Mouse (Mus musculus) limb, embryonic 14.5 days (tissue): ENCODE results near the gene Trio. TPM values are rescaled to one million over a fixed set of nuclear protein-coding genes. Genes with fewer than 3 reads are reported as not detected.
A peak's percentile ranks its signal among the peaks of the same experiment; 100 is the strongest.

ENCODE experiments used
- ATAC-seq: fragments of 200-750 bp; cut with Nextera tagmentation; 2 replicates; pipeline ENCODE4 v1.8.0; 2017; ENCODE audit warnings: low read depth, moderate number of reproducible peaks, moderate TSS enrichment; ENCODE audit not compliant: low FRiP score
- DNase-seq: peaks from one replicate; pipeline ENCODE4 v3.0.0-alpha.2; 2015; ENCODE audit warnings: low spot score
- H3K27ac ChIP-seq: fragments of 300-500 bp; sonication (generic); replicated peaks from 2 replicates; pipeline ENCODE4 v1.5.1; 2014; ENCODE audit warnings: low read depth, mild to moderate bottlenecking, low read length, moderate library complexity, mixed read lengths
- H3K27me3 ChIP-seq: fragments of 300-500 bp; sonication (generic); 2 replicates; pipeline ENCODE4 v1.6.1; 2014; ENCODE audit warnings: low read length, mixed read lengths; ENCODE audit not compliant: control insufficient read depth, insufficient read depth
- H3K36me3 ChIP-seq: fragments of 300-500 bp; sonication (generic); 2 replicates; pipeline ENCODE4 v1.6.1; 2014; ENCODE audit warnings: mild to moderate bottlenecking, low read length, moderate library complexity, mixed read lengths; ENCODE audit not compliant: control insufficient read depth, insufficient read depth
- H3K4me1 ChIP-seq: fragments of 300-500 bp; sonication (generic); 2 replicates; pipeline ENCODE4 v1.6.1; 2014; ENCODE audit warnings: antibody characterized with exemption, low read length, mixed read lengths; ENCODE audit not compliant: control insufficient read depth, insufficient read depth
- H3K4me2 ChIP-seq: fragments of 300-500 bp; sonication (generic); replicated peaks from 2 replicates; pipeline ENCODE4 v1.6.1; 2014; ENCODE audit warnings: low read depth, mild to moderate bottlenecking, low read length, moderate library complexity; ENCODE audit not compliant: severe bottlenecking
- H3K4me3 ChIP-seq: fragments of 300-500 bp; sonication (generic); replicated peaks from 2 replicates; pipeline ENCODE4 v1.5.1; 2014; ENCODE audit warnings: low read length
- H3K9ac ChIP-seq: fragments of 300-500 bp; sonication (generic); 2 replicates; pipeline ENCODE4 v1.6.1; 2014; ENCODE audit warnings: mild to moderate bottlenecking, low read depth, low read length, moderate library complexity; ENCODE audit not compliant: severe bottlenecking
- H3K9me3 ChIP-seq: fragments of 300-500 bp; sonication (generic); 2 replicates; pipeline ENCODE4 v1.6.1; 2016; ENCODE audit warnings: low read length; ENCODE audit not compliant: control insufficient read depth
- POLR2A ChIP-seq: fragments of 200-500 bp; IDR thresholded peaks from 2 replicates; pipeline ENCODE4 v1.8.0; 2012; ENCODE audit warnings: inconsistent platforms, mild to moderate bottlenecking, moderate library complexity, borderline replicate concordance; ENCODE audit not compliant: insufficient read depth, insufficient read length; ENCODE audit errors: extremely low read depth
- WGBS: fragments of 180-500 bp; shearing (Covaris S2); extraction: QIAGEN DNeasy Blood & Tissue Kit; methylation state at CpG from one replicate; pipeline ENCODE4 v1.1.7; 2014; 5-methylcytosine and 5-hydroxymethylcytosine counted together
- polyA plus RNA-seq, 2 experiments: library from polyadenylated mRNA; depleted of rRNA in 1 of 2; stranded (reverse) in 1 of 2; unstranded in 1 of 2; fragments of >200 nt; fragmentation: Nextera tagmentation in 1 of 2; extraction: Ambion mirVana in 1 of 2; gene quantifications; 2 replicates each; pipeline versions ENCODE4 v1.2.1 to v1.2.3; 2012 to 2014

Trio gene
- polyA plus RNA-seq, 2 experiments, result 78.7 to 230 TPM

DNA sequence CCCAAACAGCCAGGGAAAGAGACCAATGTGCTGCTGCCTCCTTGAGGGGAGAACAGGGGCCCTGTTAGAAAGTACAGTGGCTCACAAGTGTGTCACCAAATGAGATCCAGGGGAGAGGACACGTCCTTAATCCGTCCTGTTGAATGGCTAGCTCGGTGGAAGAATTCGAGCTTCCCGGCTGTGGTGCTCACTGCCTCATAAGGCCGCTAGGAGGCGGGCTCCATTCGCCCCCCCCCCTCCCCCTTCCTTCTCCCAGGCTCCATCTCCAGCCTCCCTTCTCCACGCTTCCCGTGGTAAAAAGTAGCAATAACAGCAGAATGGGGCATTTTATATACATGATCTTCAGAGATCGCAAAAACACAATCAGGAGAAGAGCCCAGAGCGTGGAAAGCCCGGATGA is 137.5 kb downstream of the Trio start:
- Histone ChIP-seq H3K4me3 (no peak overlapping the region), H3K36me3 (peaks cover 68% of the 10 kb centered on the region), H3K27ac (no peak overlapping the region), H3K27me3 (no peaks in the 10 kb centered on the region), H3K9ac (no peak overlapping the region), H3K4me1 (no peaks in the 10 kb centered on the region), H3K4me2 (no peak overlapping the region), H3K9me3 (no peaks in the 10 kb centered on the region)
- no peak for DNase-seq
- WGBS, result 61% methylated on average over 11 of the region's 13 CpGs
- TF ChIP-seq POLR2A, result no peak
- no peak for ATAC-seq

- no peak overlapping the region for H3K9ac ChIP-seq
- no peak for TF ChIP-seq POLR2A
- no peak for ATAC-seq
- H3K27me3 ChIP-seq, result no peaks in the 10 kb centered on the region
- no peaks in the 10 kb centered on the region for H3K9me3 ChIP-seq
- WGBS, result 71% methylated on average over 6 of the region's 6 CpGs
- no peak overlapping the region for H3K4me3 ChIP-seq
- DNase-seq, result no peak
- no peak overlapping the region for H3K27ac ChIP-seq
- H3K4me1 ChIP-seq, result no peaks in the 10 kb centered on the region
- H3K36me3 ChIP-seq, result peaks cover 75% of the 10 kb centered on the region
- no peak overlapping the region for H3K4me2 ChIP-seq
These were observed 138.7 kb downstream of the Trio start for GRCm38 (mm10) chr15:27886992-27887391.

DNA sequence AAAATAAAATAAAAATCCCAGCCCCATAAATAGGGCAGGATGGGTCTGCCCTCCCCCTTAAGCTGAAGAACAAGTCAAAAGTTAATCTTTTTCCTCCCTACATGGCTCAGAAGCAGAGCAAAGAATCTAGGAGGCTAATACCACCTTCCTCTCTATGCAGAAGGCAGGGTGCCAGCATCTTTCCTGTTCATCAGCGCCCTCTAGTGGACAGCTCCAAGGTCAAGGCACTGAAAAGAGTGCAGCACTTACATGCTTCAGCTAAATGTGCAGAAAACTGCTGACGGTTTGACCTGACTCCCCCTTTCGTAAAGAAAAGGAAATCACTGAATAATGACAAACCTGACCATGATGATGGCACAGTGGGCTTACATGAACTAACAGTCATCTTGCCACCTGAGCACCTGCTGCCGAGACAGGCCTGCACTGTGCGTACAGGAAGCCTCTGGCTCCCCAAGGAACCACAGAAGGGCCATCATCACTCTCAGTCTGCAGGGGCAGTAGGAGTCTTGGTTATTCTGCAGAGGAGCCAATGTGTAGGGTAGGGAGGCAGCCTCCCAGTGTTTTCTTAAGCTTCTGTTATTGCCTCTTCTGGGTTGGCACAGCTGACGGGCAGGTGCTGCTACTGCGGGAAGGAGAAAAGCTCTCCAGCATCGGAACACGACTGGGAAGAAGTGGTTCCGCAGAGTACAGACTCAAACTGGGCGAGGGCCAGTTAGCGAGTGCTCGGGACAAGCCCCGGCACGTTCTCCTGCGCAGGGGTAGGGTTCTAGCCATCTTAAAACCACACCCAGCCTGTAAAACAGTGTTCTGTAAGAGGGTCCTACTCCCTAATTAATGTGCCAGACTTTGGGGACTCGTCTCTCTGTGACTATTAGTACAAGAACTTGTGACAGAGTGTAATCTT is 141.0 kb downstream of the Trio start:
- no peak for TF ChIP-seq POLR2A
- peaks cover 64% of the 10 kb centered on the region for H3K36me3 ChIP-seq
- ATAC-seq (peak; percentile 55; the same call in 1 of the 2 replicates), DNase-seq (peak; percentile 80)
- no peaks in the 10 kb centered on the region for H3K4me1 ChIP-seq
- WGBS, result 64% methylated on average over 17 of the region's 17 CpGs
- H3K27ac ChIP-seq, result no peak overlapping the region
- no peak overlapping the region for H3K4me3 ChIP-seq
- no peaks in the 10 kb centered on the region for H3K9me3 ChIP-seq
- H3K4me2 ChIP-seq, result no peak overlapping the region
- H3K27me3 ChIP-seq, result no peaks in the 10 kb centered on the region
- no peak overlapping the region for H3K9ac ChIP-seq

DNA sequence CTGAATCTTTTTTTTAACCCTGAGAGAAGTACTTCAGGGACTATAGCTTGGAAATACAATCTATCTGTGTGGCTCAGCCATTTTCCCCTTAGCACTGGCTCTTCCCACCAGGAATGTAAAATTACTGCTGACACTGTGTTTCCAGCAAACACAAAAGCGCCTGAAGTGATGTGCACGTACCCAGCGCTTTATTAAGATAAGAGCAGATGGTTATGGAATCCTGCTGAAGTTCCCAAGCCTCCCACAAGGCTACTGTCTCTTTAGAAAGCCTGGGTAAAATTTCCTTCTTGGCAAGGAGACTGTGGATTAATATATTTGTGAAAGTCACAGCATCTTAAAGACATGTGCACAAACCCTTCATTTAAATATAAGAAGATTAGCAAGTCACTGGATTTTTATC is 141.8 kb downstream of the Trio start:
- DNase-seq, result no peak
- Histone ChIP-seq H3K27me3 (no peaks in the 10 kb centered on the region), H3K27ac (no peak overlapping the region), H3K9ac (no peak overlapping the region), H3K4me2 (no peak overlapping the region), H3K9me3 (no peaks in the 10 kb centered on the region), H3K4me3 (no peak overlapping the region), H3K4me1 (no peaks in the 10 kb centered on the region), H3K36me3 (peaks cover 63% of the 10 kb centered on the region)
- 87% methylated on average over 3 of the region's 3 CpGs for WGBS
- ATAC-seq, result no peak
- TF ChIP-seq POLR2A, result no peak

- no peak for TF ChIP-seq POLR2A
- WGBS, result 87% methylated on average over 14 of the region's 14 CpGs
- Histone ChIP-seq H3K9ac (no peak overlapping the region), H3K4me2 (no peak overlapping the region), H3K4me3 (no peak overlapping the region), H3K9me3 (no peaks in the 10 kb centered on the region), H3K27ac (no peak overlapping the region), H3K36me3 (peaks cover 64% of the 10 kb centered on the region), H3K27me3 (no peaks in the 10 kb centered on the region), H3K4me1 (no peaks in the 10 kb centered on the region)
- ATAC-seq (no peak), DNase-seq (no peak)
These were observed 142.8 kb downstream of the Trio start for GRCm38 (mm10) chr15:27882898-27883297.
